Mouse (Mus musculus) forebrain, postnatal 0 days (tissue): ENCODE measurements around the gene Olfr693. TPM values are rescaled to one million over a fixed set of nuclear protein-coding genes. Genes with fewer than 3 reads are reported as not detected.

Experiments
- ATAC-seq: fragments of 200-750 bp; cut with Nextera tagmentation; 2 replicates; pipeline ENCODE4 v1.8.0; 2017; ENCODE audit warnings: mild to moderate bottlenecking, moderate library complexity
- DNase-seq: peaks from one replicate; pipeline ENCODE4 v3.0.0-alpha.2; 2015
- H3K27ac ChIP-seq: fragments of 300-500 bp; sonication (generic); 2 replicates; pipeline ENCODE4 v1.5.1; 2014; ENCODE audit warnings: low read depth, mild to moderate bottlenecking, antibody characterized with exemption, low read length, moderate library complexity, mixed read lengths
- H3K27me3 ChIP-seq: fragments of 300-500 bp; sonication (generic); 2 replicates; pipeline ENCODE4 v1.6.1; 2014; ENCODE audit warnings: mild to moderate bottlenecking, low read length, mixed read lengths; ENCODE audit not compliant: insufficient read depth
- H3K36me3 ChIP-seq: fragments of 300-500 bp; sonication (generic); 2 replicates; pipeline ENCODE4 v1.6.1; 2014; ENCODE audit warnings: mild to moderate bottlenecking, moderate library complexity; ENCODE audit not compliant: insufficient read depth
- H3K4me1 ChIP-seq: fragments of 300-500 bp; sonication (generic); 2 replicates; pipeline ENCODE4 v1.6.1; 2014; ENCODE audit warnings: antibody characterized with exemption; ENCODE audit not compliant: insufficient read depth
- H3K4me2 ChIP-seq: fragments of 300-500 bp; sonication (generic); 2 replicates; pipeline ENCODE4 v1.6.1; 2014; ENCODE audit warnings: low read depth, mild to moderate bottlenecking, moderate library complexity
- H3K4me3 ChIP-seq: fragments of 300-500 bp; sonication (generic); 2 replicates; pipeline ENCODE4 v1.5.1; 2014; ENCODE audit warnings: low read depth, low read length, mixed read lengths
- H3K9ac ChIP-seq: fragments of 300-500 bp; sonication (generic); 2 replicates; pipeline ENCODE4 v1.6.1; 2014; ENCODE audit warnings: mild to moderate bottlenecking
- H3K9me3 ChIP-seq: fragments of 300-500 bp; sonication (generic); 2 replicates; pipeline ENCODE4 v1.6.1; 2016; ENCODE audit warnings: low read length
- CTCF ChIP-seq: sonication (generic); IDR thresholded peaks from 2 replicates; pipeline ENCODE4 v1.5.1; 2016; ENCODE audit warnings: antibody characterized with exemption, control low read depth, low read depth
- WGBS: fragments of 180-500 bp; shearing (Covaris S2); extraction: QIAGEN DNeasy Blood & Tissue Kit; methylation state at CpG from one replicate; pipeline ENCODE4 v1.1.7; 2014; 5-methylcytosine and 5-hydroxymethylcytosine counted together
- polyA plus RNA-seq: library from polyadenylated mRNA; unstranded; fragments of >200 nt; fragmentation: Nextera tagmentation; extraction: Ambion mirVana; gene quantifications from 2 replicates; pipeline ENCODE4 v1.2.1, GENCODE M21; 2015
- total RNA-seq: library from RNA; depleted of rRNA; stranded (reverse); fragments of >200 nt; gene quantifications from 2 replicates; pipeline ENCODE4 v1.2.3, GENCODE M21; 2014

Olfr693 gene
- total and polyA plus RNA-seq, 2 experiments from 2014 or later, result not detected

GRCm38 (mm10) chr7:106685382-106685781 is 5.0 kb upstream of the Olfr693 start:
- no peaks in the 10 kb centered on the region for H3K27me3 ChIP-seq
- no peak overlapping the region for H3K27ac ChIP-seq
- H3K4me3 ChIP-seq, result no peak overlapping the region
- no peaks in the 10 kb centered on the region for H3K4me1 ChIP-seq
- H3K36me3 ChIP-seq, result no peaks in the 10 kb centered on the region
- no peak overlapping the region for H3K4me2 ChIP-seq
- H3K9ac ChIP-seq, result no peak overlapping the region
- no peak for ATAC-seq
- no peak for TF ChIP-seq CTCF
- no peaks in the 10 kb centered on the region for H3K9me3 ChIP-seq
- WGBS, result 84% methylated on average over 2 of the region's 2 CpGs
- no peak for DNase-seq

GRCm38 (mm10) chr7:106652344-106652652 is 28.1 kb downstream of the Olfr693 start:
- Histone ChIP-seq H3K9ac (no peak overlapping the region), H3K9me3 (no peaks in the 10 kb centered on the region), H3K27ac (no peak overlapping the region), H3K27me3 (no peaks in the 10 kb centered on the region), H3K4me1 (no peaks in the 10 kb centered on the region), H3K36me3 (no peaks in the 10 kb centered on the region), H3K4me2 (no peak overlapping the region), H3K4me3 (no peak overlapping the region)
- ATAC-seq (no peak), DNase-seq (no peak)
- TF ChIP-seq CTCF, result no peak

- ATAC-seq, result no peak
- TF ChIP-seq CTCF, result no peak
Measured at GRCm38 (mm10) chr7:106651555-106652343, 28.6 kb downstream of the Olfr693 start.

DNA sequence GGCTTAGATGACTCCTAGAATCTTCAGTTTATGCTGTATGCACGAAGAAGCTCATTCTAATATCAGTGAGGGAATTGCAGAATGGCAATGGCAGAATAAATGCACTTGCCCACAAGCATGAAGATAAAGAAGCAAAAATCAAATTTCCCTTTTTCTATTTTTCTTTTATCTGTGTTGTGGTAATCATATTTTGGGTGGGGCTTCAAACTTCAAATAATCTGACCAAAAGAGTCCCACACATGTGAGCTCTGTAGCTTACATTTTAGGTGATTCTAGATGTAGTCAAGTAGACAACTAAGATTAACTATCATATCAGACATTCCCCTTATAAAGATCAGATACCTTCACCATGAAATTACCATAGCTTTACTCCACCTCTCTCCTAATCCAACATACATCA is 30.6 kb downstream of the Olfr693 start:
- no peaks in the 10 kb centered on the region for H3K36me3 ChIP-seq
- no peaks in the 10 kb centered on the region for H3K4me1 ChIP-seq
- ATAC-seq, result no peak
- no peak overlapping the region for H3K4me2 ChIP-seq
- H3K9ac ChIP-seq, result no peak overlapping the region
- H3K27ac ChIP-seq, result no peak overlapping the region
- H3K27me3 ChIP-seq, result no peaks in the 10 kb centered on the region
- H3K4me3 ChIP-seq, result no peak overlapping the region
- WGBS, result 71% methylated on average over 1 of the region's 1 CpGs
- no peaks in the 10 kb centered on the region for H3K9me3 ChIP-seq
- TF ChIP-seq CTCF, result no peak
- DNase-seq, result no peak

More at GRCm38 (mm10) chr7:106651555-106652343, 28.6 kb downstream of the Olfr693 start:
- no peaks in the 10 kb centered on the region for H3K9me3 ChIP-seq
- no peaks in the 10 kb centered on the region for H3K36me3 ChIP-seq
- H3K4me3 ChIP-seq, result no peak overlapping the region
- H3K4me2 ChIP-seq, result no peak overlapping the region
- H3K27me3 ChIP-seq, result no peaks in the 10 kb centered on the region
- DNase-seq, result no peak
- H3K4me1 ChIP-seq, result no peaks in the 10 kb centered on the region
- no peak overlapping the region for H3K9ac ChIP-seq
- H3K27ac ChIP-seq, result no peak overlapping the region

DNA sequence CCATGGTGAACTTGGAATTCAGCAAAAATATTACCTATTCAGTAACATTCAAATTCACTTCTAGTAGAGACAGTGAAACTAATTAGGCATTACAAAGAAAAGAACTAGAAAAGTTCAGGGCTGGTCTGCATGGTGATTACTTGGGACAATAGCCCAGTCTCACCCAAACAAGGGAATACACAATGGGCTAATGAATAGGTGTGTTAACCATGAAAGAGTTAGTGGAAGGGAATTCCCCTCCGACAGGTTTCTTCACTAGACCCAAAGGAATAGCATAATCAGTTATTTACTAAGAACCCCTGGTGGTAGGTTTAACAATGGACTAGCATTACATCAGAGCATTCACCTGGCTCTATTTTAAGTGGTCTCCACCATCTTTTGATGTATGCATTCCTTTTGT is 35.1 kb downstream of the Olfr693 start:
- Histone ChIP-seq H3K4me2 (no peak overlapping the region), H3K27ac (no peak overlapping the region), H3K9me3 (no peaks in the 10 kb centered on the region), H3K4me1 (no peaks in the 10 kb centered on the region), H3K27me3 (no peaks in the 10 kb centered on the region), H3K9ac (no peak overlapping the region), H3K36me3 (no peaks in the 10 kb centered on the region), H3K4me3 (no peak overlapping the region)
- no peak for DNase-seq
- ATAC-seq, result no peak
- WGBS, result 45% methylated on average over 1 of the region's 1 CpGs
- no peak for TF ChIP-seq CTCF

DNA sequence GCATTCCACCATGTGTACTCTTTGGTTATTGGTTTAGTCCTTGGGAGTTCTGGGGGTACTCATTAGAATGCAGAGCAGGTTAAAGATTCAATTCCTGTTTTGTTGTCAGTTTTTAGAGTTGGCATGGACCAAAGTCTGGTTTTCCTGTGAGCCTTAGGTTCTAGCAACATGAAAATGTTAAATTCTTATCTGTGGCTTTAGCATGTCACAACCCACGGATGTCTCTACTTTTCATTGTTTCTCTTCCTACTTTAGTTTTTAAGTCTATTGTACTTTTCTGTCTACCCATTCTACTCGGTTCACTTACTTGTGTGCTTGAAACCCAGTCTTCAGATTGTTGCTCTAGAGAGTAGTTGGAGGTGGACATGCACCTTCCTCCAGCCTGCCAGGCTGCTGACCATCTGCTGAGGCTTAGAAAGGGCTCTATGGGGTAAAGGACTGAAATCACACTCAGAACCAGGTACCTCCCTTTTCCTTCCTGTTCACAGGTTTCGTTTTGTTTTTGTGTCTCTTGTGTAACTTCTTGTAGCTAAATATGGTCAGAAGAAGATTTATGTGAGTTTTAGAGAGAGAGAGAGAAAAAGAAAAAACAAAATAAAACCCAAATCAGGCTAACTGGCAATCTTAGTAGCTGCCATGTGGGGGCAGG is 36.0 kb downstream of the Olfr693 start:
- DNase-seq (no peak), ATAC-seq (no peak)
- no peaks in the 10 kb centered on the region for H3K27me3 ChIP-seq
- H3K9me3 ChIP-seq, result no peaks in the 10 kb centered on the region
- no peak overlapping the region for H3K27ac ChIP-seq
- H3K4me1 ChIP-seq, result no peaks in the 10 kb centered on the region
- H3K9ac ChIP-seq, result no peak overlapping the region
- H3K4me2 ChIP-seq, result no peak overlapping the region
- H3K4me3 ChIP-seq, result no peak overlapping the region
- no peaks in the 10 kb centered on the region for H3K36me3 ChIP-seq
- 66% methylated on average over 3 of the region's 3 CpGs for WGBS
- TF ChIP-seq CTCF, result no peak

DNA sequence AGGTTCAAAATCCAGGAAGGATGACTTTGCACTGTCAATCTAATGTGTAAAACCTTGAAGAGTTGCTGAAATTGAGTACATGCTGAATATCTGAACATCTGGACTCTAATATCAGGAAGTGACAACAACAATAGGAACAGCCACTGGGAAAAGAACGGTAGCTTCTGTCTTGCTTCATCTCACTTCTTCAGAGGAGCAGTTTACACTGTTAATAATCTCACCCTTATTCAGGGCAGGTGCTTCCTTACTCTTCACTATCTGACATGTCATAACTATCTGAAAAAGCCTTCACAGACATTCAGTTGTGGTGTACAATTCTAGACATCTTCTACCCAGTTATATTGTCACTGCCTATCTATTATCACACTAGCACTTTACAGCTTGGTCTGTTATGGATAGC is 39.5 kb downstream of the Olfr693 start:
- Histone ChIP-seq H3K27me3 (no peaks in the 10 kb centered on the region), H3K27ac (no peak overlapping the region), H3K4me2 (no peak overlapping the region), H3K4me1 (no peaks in the 10 kb centered on the region), H3K36me3 (no peaks in the 10 kb centered on the region), H3K4me3 (no peak overlapping the region), H3K9me3 (no peaks in the 10 kb centered on the region), H3K9ac (no peak overlapping the region)
- DNase-seq (no peak), ATAC-seq (no peak)
- WGBS, result 94% methylated on average over 1 of the region's 1 CpGs
- no peak for TF ChIP-seq CTCF
